In genomic region chr19:50961910-50962309, GRCm38 (mm10) we compare ENCODE assay signal across 14 mouse cellular contexts.
DNase-seq lines count a peak whose midpoint lies in the region; ATAC-seq and TF ChIP-seq lines count a peak whose summit lies in the region.
"Had no signal": no experiment of that assay in that cellular context is flagged by ENCODE, and none has a peak within 500 bp of the region (broad histone marks: within the 10 kb centered on the region; RNA-seq: fewer than 3 reads in every experiment).

No protein-coding gene starts in this region.

- no peaks in the 10 kb centered on the region for H3K36me3 ChIP-seq in midbrain, embryonic 15.5 days (replicated peaks)
- no peaks in the 10 kb centered on the region for H3K36me3 ChIP-seq in midbrain, embryonic 16.5 days (ENCODE audit: control insufficient read depth, insufficient read depth, low read length)
- no peaks in the 10 kb centered on the region for H3K36me3 ChIP-seq in kidney, postnatal 0 days (ENCODE audit: insufficient read depth, low read length)
- H3K36me3 ChIP-seq: hindbrain, embryonic 12.5 days; lung, embryonic 15.5 days; midbrain, embryonic 10.5 days; neural tube, embryonic 12.5 days had no signal

- no peak for TF ChIP-seq CTCF in kidney, postnatal 0 days (IDR thresholded peaks at IDR 0.05; ENCODE audit: low read depth)

- no peaks in the 10 kb centered on the region for H3K9me3 ChIP-seq in midbrain, embryonic 15.5 days
- H3K9me3 ChIP-seq in midbrain, embryonic 16.5 days (replicated peaks; ENCODE audit: control insufficient read depth, low read length, poor library complexity, severe bottlenecking) = no peaks in the 10 kb centered on the region
- H3K9me3 ChIP-seq in kidney, postnatal 0 days (replicated peaks; ENCODE audit: low read length) = no peaks in the 10 kb centered on the region
- H3K9me3 ChIP-seq: hindbrain, embryonic 12.5 days; lung, embryonic 15.5 days; midbrain, embryonic 10.5 days; neural tube, embryonic 12.5 days had no signal

- no peak overlapping the region for H3K4me2 ChIP-seq in midbrain, embryonic 15.5 days
- no peak overlapping the region for H3K4me2 ChIP-seq in midbrain, embryonic 16.5 days (ENCODE audit: low read length)
- no peak overlapping the region for H3K4me2 ChIP-seq in kidney, postnatal 0 days (ENCODE audit: low read length)
- H3K4me2 ChIP-seq: hindbrain, embryonic 12.5 days; lung, embryonic 15.5 days; neural tube, embryonic 12.5 days had no signal

- intact Hi-C loops in heart, postnatal 36 days (cut with DNase I) = no loop called here
- intact Hi-C loops in heart, postnatal 14 days (cut with DNase I) = no loop called here

- no peak for ATAC-seq in midbrain, embryonic 15.5 days (replicated peaks)
- no peak for ATAC-seq in midbrain, embryonic 16.5 days
- no peak for ATAC-seq in kidney, postnatal 0 days (replicated peaks; ENCODE audit: low FRiP score, low read depth)

- peak; percentile 2 to 6 for DNase-seq in heart, postnatal 36 days
- no peak for DNase-seq in heart, postnatal 14 days
- peak; percentile 12 for DNase-seq in kidney, postnatal 0 days (ENCODE audit: low spot score)
- no peak for DNase-seq in layer of hippocampus, postnatal 10 days (ENCODE audit: low spot score in 2 of 2)
- DNase-seq in spleen, adult 18-20 months = no peak
- DNase-seq: cerebellum, adult 18-20 months; thymus, adult 2 months had no signal

- 0 out of 2 replicates have a peak overlapping the region, but pooled peaks have one; percentile 5 for H3K27ac ChIP-seq in midbrain, embryonic 15.5 days
- H3K27ac ChIP-seq in midbrain, embryonic 16.5 days (ENCODE audit: low read length) = no peak overlapping the region
- H3K27ac ChIP-seq in kidney, postnatal 0 days = no peak overlapping the region
- H3K27ac ChIP-seq: hindbrain, embryonic 12.5 days; layer of hippocampus, adult 2 months; lung, embryonic 15.5 days; midbrain, embryonic 10.5 days; neural tube, embryonic 12.5 days had no signal

- H3K4me1 ChIP-seq in midbrain, embryonic 15.5 days = no peaks in the 10 kb centered on the region
- H3K4me1 ChIP-seq in midbrain, embryonic 16.5 days (ENCODE audit: control insufficient read depth, insufficient read depth, low read length) = no peaks in the 10 kb centered on the region
- no peaks in the 10 kb centered on the region for H3K4me1 ChIP-seq in kidney, postnatal 0 days (replicated peaks; ENCODE audit: insufficient read depth, low read length)
- H3K4me1 ChIP-seq: hindbrain, embryonic 12.5 days; lung, embryonic 15.5 days; midbrain, embryonic 10.5 days; neural tube, embryonic 12.5 days had no signal

- no peak overlapping the region for H3K9ac ChIP-seq in midbrain, embryonic 15.5 days
- no peak overlapping the region for H3K9ac ChIP-seq in midbrain, embryonic 16.5 days (ENCODE audit: low read depth, low read length)
- H3K9ac ChIP-seq in kidney, postnatal 0 days (ENCODE audit: low read depth, low read length) = no peak overlapping the region
- H3K9ac ChIP-seq: hindbrain, embryonic 12.5 days; lung, embryonic 15.5 days; neural tube, embryonic 12.5 days had no signal

- H3K4me3 ChIP-seq in midbrain, embryonic 15.5 days = no peak overlapping the region
- H3K4me3 ChIP-seq in midbrain, embryonic 16.5 days (ENCODE audit: low read depth, low read length) = no peak overlapping the region
- no peak overlapping the region for H3K4me3 ChIP-seq in kidney, postnatal 0 days (replicated peaks; ENCODE audit: low read depth, low read length)
- H3K4me3 ChIP-seq: hindbrain, embryonic 12.5 days; layer of hippocampus, adult 2 months; lung, embryonic 15.5 days; midbrain, embryonic 10.5 days; neural tube, embryonic 12.5 days had no signal

- no peaks in the 10 kb centered on the region for H3K27me3 ChIP-seq in midbrain, embryonic 15.5 days (replicated peaks)
- no peaks in the 10 kb centered on the region for H3K27me3 ChIP-seq in midbrain, embryonic 16.5 days (ENCODE audit: control insufficient read depth, insufficient read depth, low read depth, low read length)
- H3K27me3 ChIP-seq in kidney, postnatal 0 days (ENCODE audit: insufficient read depth, low read length) = no peaks in the 10 kb centered on the region
- H3K27me3 ChIP-seq: hindbrain, embryonic 12.5 days; lung, embryonic 15.5 days; neural tube, embryonic 12.5 days had no signal

- 60% methylated on average over 8 of the region's 8 CpGs for WGBS in midbrain, embryonic 15.5 days
- 65% methylated on average over 8 of the region's 8 CpGs for WGBS in midbrain, embryonic 16.5 days
- WGBS in kidney, postnatal 0 days = 50% methylated on average over 8 of the region's 8 CpGs

Comparison
In these comparisons a context has a peak if more than half of its experiments do, and no peak if none do; other contexts are left out.
1. DNase-seq: peak in heart, postnatal 36 days (2 of 2) and kidney, postnatal 0 days (single experiment); none in heart, postnatal 14 days (0 of 2), layer of hippocampus, postnatal 10 days (0 of 2) and spleen, adult 18-20 months (0 of 2).